ENCODE assay signal across 9 mouse cellular contexts in the genomic region with DNA sequence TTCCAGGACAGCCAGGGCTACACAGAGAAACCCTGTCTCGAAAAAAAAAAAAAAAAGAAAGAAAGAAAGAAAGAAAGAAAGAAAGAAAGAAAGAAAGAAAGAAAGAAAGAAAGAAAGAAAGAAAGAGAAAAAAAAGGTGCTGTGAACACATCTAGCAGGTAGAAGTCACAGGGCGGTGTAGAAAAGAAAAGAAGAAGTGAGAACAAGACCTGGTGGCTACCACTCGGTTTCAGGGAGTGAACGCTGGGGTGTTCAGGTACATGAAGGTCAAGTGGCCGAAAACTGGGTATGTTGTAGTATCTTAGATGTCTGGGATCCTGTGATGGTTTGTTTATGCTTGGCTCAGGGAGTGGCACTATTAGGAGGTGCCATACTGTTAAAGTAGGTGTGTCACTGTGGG. TPM values are rescaled to one million over a fixed set of nuclear protein-coding genes. Genes with fewer than 3 reads are reported as not detected.
"Had no signal": no experiment of that assay in that cellular context is flagged by ENCODE, and none has a peak within 500 bp of the region (broad histone marks: within the 10 kb centered on the region; RNA-seq: fewer than 3 reads in every experiment).

No protein-coding gene starts in this region.

RNA-seq across cellular contexts. Expression of gene Scrg1, which starts 9.8 kb away (rescaled TPM):
- total RNA-seq: heart, postnatal 10 days; heart, postnatal 25 days; heart, postnatal 36 days; heart, postnatal 4 days; hematopoietic stem cell, adult 5-6 weeks had no signal
- polyA plus RNA-seq: inflammation-experienced regulatory T-cells, adult 6 months; kidney, embryonic 14.5 days; kidney, embryonic 16.5 days; kidney, postnatal 0 days had no signal
